Mouse (Mus musculus) CD4-positive helper T cell, adult 2 months (primary cell): Measurements from ENCODE around the gene Popdc3.
"Not testable (repeated sequence)": the region's sequence is repeated elsewhere in the genome, so short reads cannot be mapped to it uniquely, and the experiment has no call there.

Experiments
- DNase-seq: peaks from one replicate; pipeline ENCODE4 v3.0.0-alpha.2; 2012; ENCODE audit warnings: low read depth, missing footprints, low spot score

Gene Popdc3

GRCm38 (mm10) chr10:45177798-45178197, at the start of gene Popdc3:
Gene Popdc3, plus strand, starts transcription at chr10:45178098.
- DNase-seq = not testable (repeated sequence)

GRCm38 (mm10) chr10:45129105-45129504, 48.8 kb upstream of the Popdc3 start:
- peak; percentile 11 for DNase-seq

- DNase-seq = no peak
Measured at GRCm38 (mm10) chr10:45130004-45130403, 47.9 kb upstream of the Popdc3 start.

- DNase-seq = peak; percentile 52
Measured at GRCm38 (mm10) chr10:45132371-45132770, 45.5 kb upstream of the Popdc3 start.

GRCm38 (mm10) chr10:45136806-45137205, 41.1 kb upstream of the Popdc3 start:
- DNase-seq = no peak

GRCm38 (mm10) chr10:45139910-45140309, 38.0 kb upstream of the Popdc3 start:
- DNase-seq = no peak

- DNase-seq = no peak
Measured at GRCm38 (mm10) chr10:45140474-45141212, 37.3 kb upstream of the Popdc3 start.

- no peak for DNase-seq
Measured at GRCm38 (mm10) chr10:45142359-45142758, 35.5 kb upstream of the Popdc3 start.

- DNase-seq = no peak
Measured at GRCm38 (mm10) chr10:45144038-45144817, 33.7 kb upstream of the Popdc3 start.

- DNase-seq = no peak
Measured at GRCm38 (mm10) chr10:45146821-45147220, 31.1 kb upstream of the Popdc3 start.

GRCm38 (mm10) chr10:45151137-45151536, 26.8 kb upstream of the Popdc3 start:
- DNase-seq = no peak

GRCm38 (mm10) chr10:45151771-45152692, 25.9 kb upstream of the Popdc3 start:
- no peak for DNase-seq

- DNase-seq = no peak
Measured at GRCm38 (mm10) chr10:45154557-45155060, 23.3 kb upstream of the Popdc3 start.

GRCm38 (mm10) chr10:45165851-45166250, 12.0 kb upstream of the Popdc3 start:
- no peak for DNase-seq

GRCm38 (mm10) chr10:45173927-45174326, 4.0 kb upstream of the Popdc3 start:
- no peak for DNase-seq

GRCm38 (mm10) chr10:45174345-45174744, 3.6 kb upstream of the Popdc3 start:
- DNase-seq = no peak

GRCm38 (mm10) chr10:45180677-45181326, 2.9 kb downstream of the Popdc3 start:
- no peak for DNase-seq

GRCm38 (mm10) chr10:45181344-45181743, 3.4 kb downstream of the Popdc3 start:
- no peak for DNase-seq

GRCm38 (mm10) chr10:45185457-45185856, 7.6 kb downstream of the Popdc3 start:
- no peak for DNase-seq

- no peak for DNase-seq
Measured at GRCm38 (mm10) chr10:45193330-45194310, 15.7 kb downstream of the Popdc3 start.
